Mouse (Mus musculus) cortical plate, adult 2 months (tissue): ENCODE measurements around the gene Slc16a13.
"Not testable (repeated sequence)": the region's sequence is repeated elsewhere in the genome, so short reads cannot be mapped to it uniquely, and the experiment has no call there.

Source experiments
- CTCF ChIP-seq: fragments of 200-500 bp; IDR thresholded peaks from 2 replicates; pipeline ENCODE4 v1.5.1; 2011; ENCODE audit warnings: mild to moderate bottlenecking, control low read depth, low read length; ENCODE audit not compliant: insufficient read depth; ENCODE audit errors: extremely low read depth
- POLR2A ChIP-seq: fragments of 200-500 bp; IDR thresholded peaks from 2 replicates; pipeline ENCODE4 v1.6.1; 2011; ENCODE audit warnings: mild to moderate bottlenecking, low read length, control low read depth; ENCODE audit not compliant: insufficient read depth; ENCODE audit errors: extremely low read depth

DNA sequence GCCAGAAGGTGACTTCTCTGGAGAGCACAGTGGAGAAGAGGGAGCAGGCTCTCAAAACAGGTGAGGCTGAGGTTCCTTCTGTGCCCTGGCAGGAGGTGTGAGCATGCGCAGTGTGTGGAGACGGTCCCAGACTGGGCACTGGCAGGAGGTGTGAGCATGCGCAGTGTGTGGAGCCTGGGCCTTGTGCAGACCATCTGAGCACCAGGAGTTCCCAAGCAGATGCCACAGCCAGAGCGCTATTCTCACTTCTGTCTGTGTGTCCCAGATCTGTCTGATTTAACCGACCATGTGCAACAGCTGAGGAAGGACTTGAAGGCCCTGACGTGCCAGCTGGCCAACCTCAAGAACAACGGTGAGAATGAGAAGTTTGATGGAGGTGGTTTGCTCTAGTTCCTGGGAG is 51.4 kb downstream of the Slc16a13 start:
- TF ChIP-seq POLR2A, CTCF: not testable (repeated sequence)
